Mouse (Mus musculus) heart, adult 2 months (tissue): ENCODE measurements around the gene Trim9. TPM values are rescaled to one million over a fixed set of nuclear protein-coding genes. Genes with fewer than 3 reads are reported as not detected.

Experiments used
- DNase-seq, 2 experiments: peaks; one replicate each; pipeline ENCODE4 v3.0.0; 2021
- H3K27ac ChIP-seq: fragments of 200-600 bp; 2 replicates; pipeline ENCODE4 v1.8.1; 2022
- H3K27me3 ChIP-seq: fragments of 200-500 bp; 2 replicates; pipeline ENCODE4 v1.6.1; 2012; ENCODE audit warnings: mild to moderate bottlenecking, low read length, inconsistent platforms, mixed read lengths; ENCODE audit not compliant: control insufficient read depth, insufficient read depth
- H3K36me3 ChIP-seq: fragments of 200-500 bp; 2 replicates; pipeline ENCODE4 v1.6.1; 2012; ENCODE audit warnings: low read length, inconsistent platforms; ENCODE audit not compliant: control insufficient read depth, insufficient read depth
- H3K4me1 ChIP-seq: fragments of 200-500 bp; 2 replicates; pipeline ENCODE4 v1.6.1; 2011; ENCODE audit warnings: low read length; ENCODE audit not compliant: control insufficient read depth, insufficient read depth
- H3K4me3 ChIP-seq: fragments of 200-600 bp; 2 replicates; pipeline ENCODE4 v1.8.1; 2022
- H3K79me2 ChIP-seq: fragments of 200-500 bp; replicated peaks from 2 replicates; pipeline ENCODE4 v1.6.1; 2012; ENCODE audit warnings: mild to moderate bottlenecking, inconsistent platforms, low read length, moderate library complexity, mixed read lengths; ENCODE audit not compliant: control insufficient read depth, insufficient read depth
- H3K9ac ChIP-seq: fragments of 200-500 bp; 2 replicates; pipeline ENCODE4 v1.6.1; 2012; ENCODE audit warnings: low read depth, mild to moderate bottlenecking, control low read depth, inconsistent platforms, low read length, mixed read lengths
- CTCF ChIP-seq: fragments of 200-600 bp; IDR thresholded peaks from 2 replicates; pipeline ENCODE4 v1.8.1; 2022; ENCODE audit warnings: antibody characterized with exemption, mild to moderate bottlenecking, moderate library complexity
- EP300 ChIP-seq: fragments of 200-500 bp; IDR thresholded peaks from 2 replicates; pipeline ENCODE4 v1.6.1; 2011; ENCODE audit warnings: low read depth, low read length, control low read depth; ENCODE audit not compliant: insufficient read depth
- POLR2A ChIP-seq: fragments of 200-500 bp; IDR thresholded peaks from 2 replicates; pipeline ENCODE4 v1.6.1; 2011; ENCODE audit warnings: mild to moderate bottlenecking, low read depth, low read length, control low read depth; ENCODE audit not compliant: insufficient read depth
- WGBS: fragments of 180-500 bp; shearing (Covaris S2); methylation state at CpG from one replicate; pipeline ENCODE4 v1.1.7; 2018; 5-methylcytosine and 5-hydroxymethylcytosine counted together
- intact Hi-C: fragments of 180-260 bp; cut with DNase I; formaldehyde crosslinking; loops from one replicate; pipeline ENCODE4 v1.15.1; 2025
- polyA plus RNA-seq: library from polyadenylated mRNA; depleted of rRNA; stranded (reverse); fragments of >200 nt; gene quantifications from 2 replicates; pipeline ENCODE4 v1.2.3, GENCODE M21; 2012
- total RNA-seq, 2 experiments: library from RNA; stranded (reverse); gene quantifications; 2 replicates each; pipeline ENCODE4 v1.2.3; 2021

Trim9 gene
- total and polyA plus RNA-seq, 3 experiments, result 0.11 to 0.16 (median 0.12) TPM

DNA sequence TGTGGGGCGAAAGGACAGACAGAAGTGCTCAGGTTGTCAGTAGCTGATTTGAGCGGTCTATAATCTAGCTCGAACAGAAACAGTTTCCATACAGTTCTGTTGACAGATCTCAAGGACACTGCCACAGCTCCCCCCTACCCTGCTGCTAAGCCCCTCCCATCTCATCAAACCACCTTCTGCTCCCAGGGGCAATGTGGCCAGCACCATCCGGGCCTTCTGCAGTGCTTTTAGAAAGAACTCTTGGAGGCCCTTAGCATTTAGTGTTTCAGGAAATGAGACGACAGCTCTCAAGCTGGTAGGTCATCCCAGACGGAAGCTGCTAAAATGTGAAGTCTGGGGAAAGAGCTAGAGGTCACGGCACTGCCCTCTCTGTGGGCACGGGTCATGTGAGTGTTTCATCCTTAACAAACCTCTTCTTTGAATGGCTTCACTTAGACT is 80.9 kb downstream of the Trim9 start:
- Histone ChIP-seq H3K4me3 (no peak overlapping the region), H3K36me3 (no peaks in the 10 kb centered on the region), H3K27ac (peak overlapping the region; percentile 59), H3K79me2 (no peaks in the 10 kb centered on the region), H3K9ac (no peak overlapping the region), H3K27me3 (no peaks in the 10 kb centered on the region), H3K4me1 (no peaks in the 10 kb centered on the region)
- WGBS, result 24% methylated on average over 8 of the region's 8 CpGs
- peak in 1 of 2 experiments; percentile 28 for DNase-seq
- intact Hi-C loops, result no loop called here
- TF ChIP-seq EP300, result no peak
- TF ChIP-seq CTCF, result no peak
- TF ChIP-seq POLR2A, result no peak

DNA sequence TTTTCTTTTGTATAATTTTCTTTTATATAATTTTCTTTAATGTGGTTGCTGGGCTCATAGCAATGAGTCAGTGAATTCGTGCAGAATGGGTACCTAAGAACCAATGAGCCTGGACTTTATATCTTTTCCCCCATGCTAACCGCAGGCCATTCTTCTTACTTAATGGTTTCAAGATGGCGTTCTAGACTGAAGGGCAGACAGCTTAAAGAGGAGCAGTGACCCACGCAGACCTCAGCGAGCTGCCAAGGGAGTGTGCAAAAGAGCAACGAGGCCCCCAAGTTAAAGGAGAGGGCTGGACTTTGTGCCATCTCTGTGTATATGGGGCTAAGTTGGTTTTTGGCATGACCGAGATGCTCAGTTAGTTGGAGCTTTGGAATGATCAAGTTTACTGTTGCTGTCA is 83.7 kb downstream of the Trim9 start:
- DNase-seq, result no peak
- H3K4me1 ChIP-seq, result no peaks in the 10 kb centered on the region
- 88% methylated on average over 7 of the region's 7 CpGs for WGBS
- H3K36me3 ChIP-seq, result no peaks in the 10 kb centered on the region
- TF ChIP-seq POLR2A (no peak), CTCF (no peak), EP300 (no peak)
- intact Hi-C loops, result no loop called here
- no peak overlapping the region for H3K27ac ChIP-seq
- no peaks in the 10 kb centered on the region for H3K27me3 ChIP-seq
- H3K4me3 ChIP-seq, result no peak overlapping the region
- no peaks in the 10 kb centered on the region for H3K79me2 ChIP-seq
- H3K9ac ChIP-seq, result no peak overlapping the region

DNA sequence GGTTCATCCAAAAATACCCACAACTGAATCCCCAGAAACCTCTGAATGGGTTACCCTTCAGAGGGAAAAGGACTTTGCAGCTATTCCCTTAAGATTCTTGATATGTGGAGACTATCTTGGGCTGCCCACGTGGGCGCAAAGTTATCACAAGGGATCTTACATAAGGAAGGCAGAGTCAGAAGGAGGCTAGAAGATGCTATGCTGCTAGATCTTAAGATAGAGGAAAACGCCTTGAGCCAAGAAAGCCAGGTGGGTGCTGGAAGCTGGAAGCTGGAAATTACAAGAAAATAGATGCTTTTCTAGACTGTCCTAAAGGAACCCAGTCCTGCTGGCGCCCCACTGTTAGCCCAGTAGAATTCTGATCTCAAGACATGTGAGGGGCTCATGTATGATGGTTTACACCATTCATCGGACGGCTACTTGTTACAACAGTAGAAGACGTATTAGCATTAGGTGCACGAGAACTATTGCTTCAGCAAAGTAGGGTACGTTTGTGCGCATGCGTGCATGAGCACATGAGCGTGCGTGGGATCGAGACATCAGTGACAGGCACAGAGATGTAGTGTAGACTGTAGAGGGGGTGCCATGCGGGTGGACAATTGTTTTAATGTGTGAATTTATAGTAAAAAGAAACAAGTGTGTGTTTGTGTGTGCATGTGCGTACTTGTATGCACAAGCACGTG is 85.0 kb downstream of the Trim9 start:
- Histone ChIP-seq H3K4me3 (no peak overlapping the region), H3K9ac (no peak overlapping the region), H3K36me3 (no peaks in the 10 kb centered on the region), H3K4me1 (no peaks in the 10 kb centered on the region), H3K27me3 (no peaks in the 10 kb centered on the region), H3K27ac (no peak overlapping the region), H3K79me2 (no peaks in the 10 kb centered on the region)
- intact Hi-C loops, result no loop called here
- DNase-seq, result no peak
- no peak for TF ChIP-seq EP300
- no peak for TF ChIP-seq CTCF
- no peak for TF ChIP-seq POLR2A
- WGBS, result 91% methylated on average over 17 of the region's 17 CpGs

DNA sequence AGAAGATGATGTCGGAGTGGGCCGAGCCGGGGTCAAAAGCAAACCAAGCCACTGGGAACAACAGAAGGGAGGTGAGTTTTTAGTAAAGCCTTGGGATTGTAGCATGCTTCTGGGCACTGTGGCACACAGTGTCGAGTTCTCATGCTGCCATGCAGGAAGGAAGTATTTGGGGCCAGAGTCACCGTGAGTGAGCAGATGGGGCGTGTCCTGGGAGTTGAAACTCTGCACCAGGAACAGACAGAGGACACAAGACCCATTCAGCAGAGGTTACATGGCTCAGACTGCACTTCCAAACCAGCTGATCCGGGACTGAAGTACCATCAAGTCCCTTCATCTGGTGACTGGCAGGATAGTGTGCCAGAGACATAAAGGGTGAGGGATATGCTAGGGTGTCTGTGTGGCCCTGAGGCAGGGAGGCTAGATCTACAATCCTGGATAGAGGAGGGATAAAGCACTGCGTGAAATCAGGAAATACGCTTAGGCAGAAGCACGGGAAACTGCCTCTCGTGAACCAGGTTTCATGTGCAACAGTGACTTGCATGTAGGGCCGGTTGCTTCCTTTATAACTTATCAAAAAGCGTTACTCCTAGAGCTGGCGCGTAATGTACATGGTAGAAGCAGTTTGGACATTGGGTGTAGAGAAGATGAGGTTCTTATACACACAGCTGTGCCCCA is 96.1 kb downstream of the Trim9 start:
- Histone ChIP-seq H3K27ac (no peak overlapping the region), H3K36me3 (no peaks in the 10 kb centered on the region), H3K9ac (no peak overlapping the region), H3K4me1 (0 out of 2 replicates have a peak, but pooled peaks cover 2% of the 10 kb centered on the region), H3K4me3 (no peak overlapping the region), H3K27me3 (no peaks in the 10 kb centered on the region), H3K79me2 (no peaks in the 10 kb centered on the region)
- intact Hi-C loops, result no loop called here
- no peak for DNase-seq
- 68% methylated on average over 15 of the region's 15 CpGs for WGBS
- TF ChIP-seq POLR2A, result no peak
- no peak for TF ChIP-seq CTCF
- no peak for TF ChIP-seq EP300

DNA sequence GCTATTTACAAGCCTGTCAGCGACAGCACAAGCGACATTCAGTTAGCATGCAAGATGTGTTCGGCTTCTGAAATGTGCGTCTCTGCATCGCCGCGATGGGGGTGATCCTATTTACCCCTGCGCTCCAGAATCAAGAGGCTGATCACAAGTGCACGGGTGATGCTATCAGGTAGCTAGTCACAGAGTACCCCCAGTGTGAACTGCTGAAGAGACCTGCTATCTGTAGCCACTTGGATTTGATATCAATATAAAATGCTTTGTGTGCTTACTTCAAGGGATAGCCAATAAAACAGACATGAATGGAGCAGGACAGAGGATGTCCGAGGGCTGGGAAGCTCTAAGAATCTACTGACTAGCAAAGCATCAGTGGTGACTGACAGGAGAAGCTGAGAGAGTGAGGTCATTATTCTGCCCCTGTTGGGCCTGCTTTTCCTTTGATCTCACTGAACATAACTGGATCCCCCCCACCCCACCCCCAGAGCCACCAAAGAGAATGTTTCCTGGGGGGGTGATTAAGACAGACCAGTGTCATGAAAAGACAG is 97.7 kb downstream of the Trim9 start:
- Histone ChIP-seq H3K27ac (no peak overlapping the region), H3K27me3 (no peaks in the 10 kb centered on the region), H3K4me1 (0 out of 2 replicates have a peak, but pooled peaks cover 2% of the 10 kb centered on the region), H3K36me3 (no peaks in the 10 kb centered on the region), H3K79me2 (no peaks in the 10 kb centered on the region), H3K4me3 (no peak overlapping the region), H3K9ac (no peak overlapping the region)
- 87% methylated on average over 10 of the region's 10 CpGs for WGBS
- intact Hi-C loops, result no loop called here
- TF ChIP-seq POLR2A (no peak), EP300 (no peak), CTCF (no peak)
- no peak for DNase-seq
